ENCODE assay signal across 19 mouse cellular contexts in genomic region chr11:117769683-117770047, GRCm38 (mm10). TPM values are rescaled to one million over a fixed set of nuclear protein-coding genes. Genes with fewer than 3 reads are reported as not detected.
DNase-seq lines count a peak whose midpoint lies in the region; ATAC-seq lines count a peak whose summit lies in the region.
"Had no signal": no experiment of that assay in that cellular context is flagged by ENCODE, and none has a peak within 500 bp of the region (broad histone marks: within the 10 kb centered on the region; RNA-seq: fewer than 3 reads in every experiment).

No protein-coding gene starts in this region.

- no peak overlapping the region for H3K9ac ChIP-seq in forebrain, embryonic 12.5 days
- no peak overlapping the region for H3K9ac ChIP-seq in forebrain, embryonic 16.5 days (replicated peaks; ENCODE audit: low read depth, low read length)
- no peak overlapping the region for H3K9ac ChIP-seq in lung, embryonic 15.5 days
- H3K9ac ChIP-seq in embryonic facial prominence, embryonic 13.5 days = 0 out of 2 replicates have a peak overlapping the region, but pooled peaks have one; percentile 16
- no peak overlapping the region for H3K9ac ChIP-seq in neural tube, embryonic 12.5 days
- H3K9ac ChIP-seq: heart, embryonic 13.5 days; limb, embryonic 13.5 days; liver, embryonic 15.5 days had no signal

- no peak for ATAC-seq in forebrain, embryonic 12.5 days (ENCODE audit: low FRiP score)
- no peak for ATAC-seq in forebrain, embryonic 16.5 days
- no peak for ATAC-seq in lung, embryonic 15.5 days (ENCODE audit: borderline replicate concordance, extremely low read depth, low FRiP score, low TSS enrichment)
- ATAC-seq in embryonic facial prominence, embryonic 13.5 days (ENCODE audit: insufficient number of reproducible peaks, insufficient read depth, low FRiP score, low TSS enrichment, low read depth) = no peak
- peak; percentile 54 for ATAC-seq in neural tube, embryonic 12.5 days (ENCODE audit: low FRiP score, low read depth)

- no peak for DNase-seq in lung, postnatal 36 days
- no peak for DNase-seq in cerebellum, adult 11-12 months
- DNase-seq in urinary bladder, postnatal 10 days (ENCODE audit: low spot score) = no peak
- DNase-seq: adrenal gland, adult 8-10 months; cerebellum, adult 18-20 months; heart, postnatal 4 days; kidney, adult 11 months; thymus, postnatal 4 days had no signal

- no peak overlapping the region for H3K4me2 ChIP-seq in forebrain, embryonic 12.5 days
- no peak overlapping the region for H3K4me2 ChIP-seq in forebrain, embryonic 16.5 days (ENCODE audit: low read length)
- no peak overlapping the region for H3K4me2 ChIP-seq in lung, embryonic 15.5 days
- no peak overlapping the region for H3K4me2 ChIP-seq in embryonic facial prominence, embryonic 13.5 days
- H3K4me2 ChIP-seq in neural tube, embryonic 12.5 days (replicated peaks) = no peak overlapping the region
- H3K4me2 ChIP-seq: heart, embryonic 13.5 days; limb, embryonic 13.5 days; liver, embryonic 15.5 days had no signal

- H3K4me3 ChIP-seq in forebrain, embryonic 12.5 days (replicated peaks) = no peak overlapping the region
- H3K4me3 ChIP-seq in forebrain, embryonic 16.5 days (replicated peaks; ENCODE audit: low read length) = no peak overlapping the region
- no peak overlapping the region for H3K4me3 ChIP-seq in lung, embryonic 15.5 days
- no peak overlapping the region for H3K4me3 ChIP-seq in embryonic facial prominence, embryonic 13.5 days
- no peak overlapping the region for H3K4me3 ChIP-seq in neural tube, embryonic 12.5 days
- H3K4me3 ChIP-seq: heart, embryonic 13.5 days; limb, embryonic 13.5 days; liver, embryonic 15.5 days; midbrain, embryonic 10.5 days; myocyte had no signal

- 65% methylated on average over 7 of the region's 7 CpGs for WGBS in forebrain, embryonic 12.5 days
- WGBS in forebrain, embryonic 16.5 days = 48% methylated on average over 7 of the region's 7 CpGs
- WGBS in lung, embryonic 15.5 days = 69% methylated on average over 7 of the region's 7 CpGs
- 90% methylated on average over 7 of the region's 7 CpGs for WGBS in embryonic facial prominence, embryonic 13.5 days
- 68% methylated on average over 7 of the region's 7 CpGs for WGBS in neural tube, embryonic 12.5 days

- H3K4me1 ChIP-seq in forebrain, embryonic 12.5 days = peaks cover 12% of the 10 kb centered on the region
- H3K4me1 ChIP-seq in forebrain, embryonic 16.5 days (replicated peaks; ENCODE audit: control insufficient read depth, insufficient read depth, low read length) = peaks cover 6% of the 10 kb centered on the region
- H3K4me1 ChIP-seq in lung, embryonic 15.5 days = peaks cover 13% of the 10 kb centered on the region
- no peaks in the 10 kb centered on the region for H3K4me1 ChIP-seq in embryonic facial prominence, embryonic 13.5 days
- H3K4me1 ChIP-seq in neural tube, embryonic 12.5 days = peaks cover 19% of the 10 kb centered on the region
- H3K4me1 ChIP-seq: limb, embryonic 13.5 days had no signal

- H3K27ac ChIP-seq in forebrain, embryonic 12.5 days = peak overlapping the region; percentile 56; the same call in 1 of the 2 replicates
- no peak overlapping the region for H3K27ac ChIP-seq in forebrain, embryonic 16.5 days (ENCODE audit: low read length)
- H3K27ac ChIP-seq in lung, embryonic 15.5 days = 0 out of 2 replicates have a peak overlapping the region, but pooled peaks have one; percentile 9
- no peak overlapping the region for H3K27ac ChIP-seq in embryonic facial prominence, embryonic 13.5 days
- H3K27ac ChIP-seq in neural tube, embryonic 12.5 days = no peak overlapping the region; the same call in 1 of the 2 replicates
- H3K27ac ChIP-seq: heart, embryonic 13.5 days; limb, embryonic 13.5 days; liver, embryonic 15.5 days; midbrain, embryonic 10.5 days had no signal

- H3K9me3 ChIP-seq in forebrain, embryonic 12.5 days = no peaks in the 10 kb centered on the region
- H3K9me3 ChIP-seq in forebrain, embryonic 16.5 days (ENCODE audit: control insufficient read depth, low read length) = no peaks in the 10 kb centered on the region
- no peaks in the 10 kb centered on the region for H3K9me3 ChIP-seq in lung, embryonic 15.5 days
- no peaks in the 10 kb centered on the region for H3K9me3 ChIP-seq in embryonic facial prominence, embryonic 13.5 days
- H3K9me3 ChIP-seq in neural tube, embryonic 12.5 days = no peaks in the 10 kb centered on the region
- H3K9me3 ChIP-seq: heart, embryonic 13.5 days; limb, embryonic 13.5 days; liver, embryonic 15.5 days; midbrain, embryonic 10.5 days had no signal

- no peaks in the 10 kb centered on the region for H3K27me3 ChIP-seq in forebrain, embryonic 12.5 days
- H3K27me3 ChIP-seq in forebrain, embryonic 16.5 days (replicated peaks; ENCODE audit: control insufficient read depth, insufficient read depth, low read length) = no peaks in the 10 kb centered on the region
- H3K27me3 ChIP-seq in lung, embryonic 15.5 days = no peaks in the 10 kb centered on the region
- H3K27me3 ChIP-seq in embryonic facial prominence, embryonic 13.5 days = no peaks in the 10 kb centered on the region
- H3K27me3 ChIP-seq in neural tube, embryonic 12.5 days (replicated peaks) = no peaks in the 10 kb centered on the region
- H3K27me3 ChIP-seq: heart, embryonic 13.5 days; limb, embryonic 13.5 days; liver, embryonic 15.5 days had no signal

- H3K36me3 ChIP-seq in forebrain, embryonic 12.5 days (replicated peaks) = peaks cover 5% of the 10 kb centered on the region
- H3K36me3 ChIP-seq in forebrain, embryonic 16.5 days (ENCODE audit: control insufficient read depth, insufficient read depth) = peaks cover 4% of the 10 kb centered on the region
- peaks cover 5% of the 10 kb centered on the region for H3K36me3 ChIP-seq in lung, embryonic 15.5 days
- H3K36me3 ChIP-seq in embryonic facial prominence, embryonic 13.5 days = peaks cover 67% of the 10 kb centered on the region
- H3K36me3 ChIP-seq in neural tube, embryonic 12.5 days = peaks cover 24% of the 10 kb centered on the region

RNA-seq across cellular contexts. Expression of gene Tmc8, which starts 12.2 kb away (rescaled TPM):
- 0.82 and 1.2 TPM in 2 replicates for polyA plus RNA-seq in forebrain, embryonic 12.5 days (2016; fragmentation: Nextera tagmentation; extraction: Ambion mirVana)
- polyA plus RNA-seq in forebrain, embryonic 16.5 days (2015; fragmentation: Nextera tagmentation; extraction: Ambion mirVana) = 0.78 and 0.99 TPM in 2 replicates
- 3.0 and 3.2 TPM in 2 replicates for polyA plus RNA-seq in lung, embryonic 15.5 days (2015; fragmentation: Nextera tagmentation; extraction: Ambion mirVana)
- polyA plus RNA-seq in embryonic facial prominence, embryonic 13.5 days (2015; fragmentation: Nextera tagmentation; extraction: Ambion mirVana) = 0.74 and 1.3 TPM in 2 replicates
- 1.0 and 1.4 TPM in 2 replicates for polyA plus RNA-seq in neural tube, embryonic 12.5 days (2016; fragmentation: Nextera tagmentation; extraction: Ambion mirVana)

RNA-seq across cellular contexts. Expression of gene Tmc6, which starts 12.3 kb away (rescaled TPM):
- polyA plus RNA-seq in forebrain, embryonic 12.5 days (2016; fragmentation: Nextera tagmentation; extraction: Ambion mirVana) = 3.0 and 4.4 TPM in 2 replicates
- 2.7 and 3.3 TPM in 2 replicates for polyA plus RNA-seq in forebrain, embryonic 16.5 days (2015; fragmentation: Nextera tagmentation; extraction: Ambion mirVana)
- polyA plus RNA-seq in lung, embryonic 15.5 days (2015; fragmentation: Nextera tagmentation; extraction: Ambion mirVana) = 24.2 and 24.7 TPM in 2 replicates
- 19.0 and 20.4 TPM in 2 replicates for polyA plus RNA-seq in embryonic facial prominence, embryonic 13.5 days (2015; fragmentation: Nextera tagmentation; extraction: Ambion mirVana)
- 11.2 and 11.5 TPM in 2 replicates for polyA plus RNA-seq in neural tube, embryonic 12.5 days (2016; fragmentation: Nextera tagmentation; extraction: Ambion mirVana)

RNA-seq across cellular contexts. Expression of gene 6030468B19Rik, which starts 27.8 kb away (rescaled TPM):
- polyA plus RNA-seq in forebrain, embryonic 12.5 days (2016; fragmentation: Nextera tagmentation; extraction: Ambion mirVana) = not detected in 2 replicates
- polyA plus RNA-seq in forebrain, embryonic 16.5 days (2015; fragmentation: Nextera tagmentation; extraction: Ambion mirVana) = not detected in 2 replicates
- polyA plus RNA-seq in lung, embryonic 15.5 days (2015; fragmentation: Nextera tagmentation; extraction: Ambion mirVana) = 0.32 and 0.74 TPM in 2 replicates
- 0.50 TPM in 1 of 2 replicates, not detected in the other for polyA plus RNA-seq in embryonic facial prominence, embryonic 13.5 days (2015; fragmentation: Nextera tagmentation; extraction: Ambion mirVana)
- polyA plus RNA-seq in neural tube, embryonic 12.5 days (2016; fragmentation: Nextera tagmentation; extraction: Ambion mirVana) = 0.42 TPM in 1 of 2 replicates, not detected in the other
- polyA plus RNA-seq: embryonic facial prominence, embryonic 14.5 days; myocyte had no signal

RNA-seq across cellular contexts. Expression of gene Gm20708, which starts 39.8 kb away (rescaled TPM):
- 0.15 and 0.56 TPM in 2 replicates for polyA plus RNA-seq in forebrain, embryonic 12.5 days (2016; fragmentation: Nextera tagmentation; extraction: Ambion mirVana)
- polyA plus RNA-seq in forebrain, embryonic 16.5 days (2015; fragmentation: Nextera tagmentation; extraction: Ambion mirVana) = 0.19 and 0.90 TPM in 2 replicates
- 0.24 TPM in 1 of 2 replicates, not detected in the other for polyA plus RNA-seq in lung, embryonic 15.5 days (2015; fragmentation: Nextera tagmentation; extraction: Ambion mirVana)
- 0.66 and 0.99 TPM in 2 replicates for polyA plus RNA-seq in embryonic facial prominence, embryonic 13.5 days (2015; fragmentation: Nextera tagmentation; extraction: Ambion mirVana)
- 0.70 TPM in 1 of 2 replicates, not detected in the other for polyA plus RNA-seq in neural tube, embryonic 12.5 days (2016; fragmentation: Nextera tagmentation; extraction: Ambion mirVana)

RNA-seq across cellular contexts. Expression of gene Syngr2, which starts 39.8 kb away (rescaled TPM):
- polyA plus RNA-seq in forebrain, embryonic 12.5 days (2016; fragmentation: Nextera tagmentation; extraction: Ambion mirVana) = 20.6 and 25.5 TPM in 2 replicates
- polyA plus RNA-seq in forebrain, embryonic 16.5 days (2015; fragmentation: Nextera tagmentation; extraction: Ambion mirVana) = 13.1 and 14.4 TPM in 2 replicates
- 63.3 and 73.7 TPM in 2 replicates for polyA plus RNA-seq in lung, embryonic 15.5 days (2015; fragmentation: Nextera tagmentation; extraction: Ambion mirVana)
- polyA plus RNA-seq in embryonic facial prominence, embryonic 13.5 days (2015; fragmentation: Nextera tagmentation; extraction: Ambion mirVana) = 41.4 and 43.4 TPM in 2 replicates
- 19.0 and 19.4 TPM in 2 replicates for polyA plus RNA-seq in neural tube, embryonic 12.5 days (2016; fragmentation: Nextera tagmentation; extraction: Ambion mirVana)

Comparison
In these comparisons a context has a peak if more than half of its experiments do, and no peak if none do; other contexts are left out.
1. H3K27ac ChIP-seq: peak in forebrain, embryonic 12.5 days (single experiment) and lung, embryonic 15.5 days (single experiment); none in forebrain, embryonic 16.5 days (single experiment), embryonic facial prominence, embryonic 13.5 days (single experiment) and neural tube, embryonic 12.5 days (single experiment).